Mouse (Mus musculus): Measurements from ENCODE around the gene Adam12.

GRCm38 (mm10) chr7:134139291-134139949 lies 92.5 kb downstream of the Adam12 start:
- TF ChIP-seq CTCF (IDR thresholded peaks at IDR 0.05; ENCODE audit: control insufficient read depth, insufficient read depth, low read length) (no peak), POLR2A (IDR thresholded peaks at IDR 0.05; ENCODE audit: borderline replicate concordance, control insufficient read depth, low read depth, low read length) (no peak)

Data from bone marrow, adult 2 months (tissue).